Mouse (Mus musculus): ENCODE measurements around the gene Rps8. TPM values are rescaled to one million over a fixed set of nuclear protein-coding genes. Genes with fewer than 3 reads are reported as not detected.

Gene Rps8
- polyA plus RNA-seq, 1 experiment from 2014 or later: 1,137 TPM

GRCm38 (mm10) chr4:117133366-117133796 lies 22.7 kb downstream of the Rps8 start:
- TF ChIP-seq CTCF (IDR thresholded peaks at IDR 0.05; ENCODE audit: low read depth): no peak
- peak overlapping the region; percentile 76 for H3K4me3 ChIP-seq (replicated peaks; ENCODE audit: low read depth, low read length)
- no peaks in the 10 kb centered on the region for H3K9me3 ChIP-seq (replicated peaks; ENCODE audit: low read length)
- DNase-seq (ENCODE audit: low spot score) (no peak), ATAC-seq (replicated peaks; ENCODE audit: low FRiP score, low read depth) (peak; percentile 9)
- WGBS: under 1% methylated on average over 41 of the region's 42 CpGs
- H3K4me2 ChIP-seq (ENCODE audit: low read length): peak overlapping the region; percentile 95
- no peak overlapping the region for H3K27ac ChIP-seq
- H3K4me1 ChIP-seq (replicated peaks; ENCODE audit: insufficient read depth, low read length): no peaks in the 10 kb centered on the region; the same call in 1 of the 2 replicates
- no peaks in the 10 kb centered on the region for H3K27me3 ChIP-seq (ENCODE audit: insufficient read depth, low read length)
- 0 out of 2 replicates have a peak, but pooled peaks cover 2% of the 10 kb centered on the region for H3K36me3 ChIP-seq (ENCODE audit: insufficient read depth, low read length)
- peak overlapping the region; percentile 82 for H3K9ac ChIP-seq (ENCODE audit: low read depth, low read length)

DNA sequence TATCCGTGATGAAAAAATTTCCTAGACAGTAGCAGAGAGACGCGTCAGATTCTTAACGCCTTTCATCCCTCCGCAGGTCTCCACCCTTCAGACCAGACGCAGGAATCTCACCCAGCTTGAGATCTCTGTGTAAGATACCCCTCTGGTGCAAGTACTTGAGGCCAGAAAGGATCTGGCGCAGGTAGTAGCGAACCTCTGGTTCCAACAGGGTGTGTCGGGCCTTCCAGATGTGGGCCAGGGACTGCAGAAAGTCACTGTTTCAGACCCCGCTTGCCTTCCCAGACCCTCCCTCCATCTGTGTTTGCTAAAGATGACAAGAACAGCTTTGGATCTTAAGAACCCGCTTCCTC lies 23.3 kb downstream of the Rps8 start:
- 30% methylated on average over 11 of the region's 11 CpGs for WGBS
- H3K4me3 ChIP-seq (replicated peaks; ENCODE audit: low read depth, low read length): peak overlapping the region; percentile 76
- no peak overlapping the region for H3K27ac ChIP-seq
- ATAC-seq (replicated peaks; ENCODE audit: low FRiP score, low read depth) (no peak), DNase-seq (ENCODE audit: low spot score) (no peak)
- 0 out of 2 replicates have a peak, but pooled peaks cover 6% of the 10 kb centered on the region for H3K36me3 ChIP-seq (ENCODE audit: insufficient read depth, low read length)
- H3K4me2 ChIP-seq (ENCODE audit: low read length): peak overlapping the region; percentile 95
- no peaks in the 10 kb centered on the region for H3K9me3 ChIP-seq (replicated peaks; ENCODE audit: low read length)
- H3K4me1 ChIP-seq (replicated peaks; ENCODE audit: insufficient read depth, low read length): no peaks in the 10 kb centered on the region; the same call in 1 of the 2 replicates
- TF ChIP-seq CTCF (IDR thresholded peaks at IDR 0.05; ENCODE audit: low read depth): no peak
- peak overlapping the region; percentile 82; the same call in 1 of the 2 replicates for H3K9ac ChIP-seq (ENCODE audit: low read depth, low read length)
- H3K27me3 ChIP-seq (ENCODE audit: insufficient read depth, low read length): no peaks in the 10 kb centered on the region

GRCm38 (mm10) chr4:117131890-117132793 lies 23.9 kb downstream of the Rps8 start:
- peak overlapping the region; percentile 76; the same call in 1 of the 2 replicates for H3K4me3 ChIP-seq (replicated peaks; ENCODE audit: low read depth, low read length)
- no peaks in the 10 kb centered on the region for H3K27me3 ChIP-seq (ENCODE audit: insufficient read depth, low read length)
- no peaks in the 10 kb centered on the region; the same call in 1 of the 2 replicates for H3K4me1 ChIP-seq (replicated peaks; ENCODE audit: insufficient read depth, low read length)
- H3K9me3 ChIP-seq (replicated peaks; ENCODE audit: low read length): no peaks in the 10 kb centered on the region
- H3K9ac ChIP-seq (ENCODE audit: low read depth, low read length): no peak overlapping the region
- ATAC-seq (replicated peaks; ENCODE audit: low FRiP score, low read depth): no peak
- no peak for DNase-seq (ENCODE audit: low spot score)
- H3K4me2 ChIP-seq (ENCODE audit: low read length): peak overlapping the region; percentile 95
- 0 out of 2 replicates have a peak, but pooled peaks cover 6% of the 10 kb centered on the region for H3K36me3 ChIP-seq (ENCODE audit: insufficient read depth, low read length)
- 48% methylated on average over 7 of the region's 7 CpGs for WGBS
- H3K27ac ChIP-seq: no peak overlapping the region
- TF ChIP-seq CTCF (IDR thresholded peaks at IDR 0.05; ENCODE audit: low read depth): no peak

- no peak overlapping the region for H3K4me2 ChIP-seq (ENCODE audit: low read length)
- ATAC-seq (replicated peaks; ENCODE audit: low FRiP score, low read depth) (no peak), DNase-seq (ENCODE audit: low spot score) (no peak)
- H3K9me3 ChIP-seq (replicated peaks; ENCODE audit: low read length): no peaks in the 10 kb centered on the region
- H3K4me1 ChIP-seq (replicated peaks; ENCODE audit: insufficient read depth, low read length): peaks cover 7% of the 10 kb centered on the region; the same call in 1 of the 2 replicates
- no peak overlapping the region for H3K9ac ChIP-seq (ENCODE audit: low read depth, low read length)
- no peak overlapping the region for H3K4me3 ChIP-seq (replicated peaks; ENCODE audit: low read depth, low read length)
- WGBS: 85% methylated on average over 6 of the region's 6 CpGs
- 0 out of 2 replicates have a peak, but pooled peaks cover 6% of the 10 kb centered on the region for H3K36me3 ChIP-seq (ENCODE audit: insufficient read depth, low read length)
- TF ChIP-seq CTCF (IDR thresholded peaks at IDR 0.05; ENCODE audit: low read depth): no peak
- H3K27ac ChIP-seq: no peak overlapping the region
- H3K27me3 ChIP-seq (ENCODE audit: insufficient read depth, low read length): no peaks in the 10 kb centered on the region
These were observed 24.8 kb downstream of the Rps8 start for GRCm38 (mm10) chr4:117131198-117131597.

GRCm38 (mm10) chr4:117130790-117131189 lies 25.3 kb downstream of the Rps8 start:
- Histone ChIP-seq H3K4me2 (ENCODE audit: low read length) (no peak overlapping the region), H3K36me3 (ENCODE audit: insufficient read depth, low read length) (0 out of 2 replicates have a peak, but pooled peaks cover 6% of the 10 kb centered on the region), H3K27me3 (ENCODE audit: insufficient read depth, low read length) (no peaks in the 10 kb centered on the region), H3K27ac (no peak overlapping the region), H3K9ac (ENCODE audit: low read depth, low read length) (no peak overlapping the region), H3K4me1 (replicated peaks; ENCODE audit: insufficient read depth, low read length) (peaks cover 8% of the 10 kb centered on the region; the same call in 1 of the 2 replicates), H3K4me3 (replicated peaks; ENCODE audit: low read depth, low read length) (no peak overlapping the region), H3K9me3 (replicated peaks; ENCODE audit: low read length) (no peaks in the 10 kb centered on the region)
- ATAC-seq (replicated peaks; ENCODE audit: low FRiP score, low read depth): no peak
- 75% methylated on average over 6 of the region's 6 CpGs for WGBS
- no peak for TF ChIP-seq CTCF (IDR thresholded peaks at IDR 0.05; ENCODE audit: low read depth)
- no peak for DNase-seq (ENCODE audit: low spot score)

GRCm38 (mm10) chr4:117127991-117128686 lies 27.9 kb downstream of the Rps8 start:
- peaks cover 15% of the 10 kb centered on the region for H3K4me1 ChIP-seq (replicated peaks; ENCODE audit: insufficient read depth, low read length)
- H3K27ac ChIP-seq: no peak overlapping the region
- no peak overlapping the region for H3K9ac ChIP-seq (ENCODE audit: low read depth, low read length)
- ATAC-seq (replicated peaks; ENCODE audit: low FRiP score, low read depth): no peak
- H3K4me2 ChIP-seq (ENCODE audit: low read length): no peak overlapping the region
- H3K27me3 ChIP-seq (ENCODE audit: insufficient read depth, low read length): no peaks in the 10 kb centered on the region
- H3K36me3 ChIP-seq (ENCODE audit: insufficient read depth, low read length): 0 out of 2 replicates have a peak, but pooled peaks cover 6% of the 10 kb centered on the region
- WGBS: 86% methylated on average over 33 of the region's 33 CpGs
- no peaks in the 10 kb centered on the region for H3K9me3 ChIP-seq (replicated peaks; ENCODE audit: low read length)
- no peak for DNase-seq (ENCODE audit: low spot score)
- no peak overlapping the region for H3K4me3 ChIP-seq (replicated peaks; ENCODE audit: low read depth, low read length)
- no peak for TF ChIP-seq CTCF (IDR thresholded peaks at IDR 0.05; ENCODE audit: low read depth)

Measured in kidney, postnatal 0 days (tissue).